Mouse (Mus musculus): Measurements from ENCODE around the gene Kctd11.

DNA sequence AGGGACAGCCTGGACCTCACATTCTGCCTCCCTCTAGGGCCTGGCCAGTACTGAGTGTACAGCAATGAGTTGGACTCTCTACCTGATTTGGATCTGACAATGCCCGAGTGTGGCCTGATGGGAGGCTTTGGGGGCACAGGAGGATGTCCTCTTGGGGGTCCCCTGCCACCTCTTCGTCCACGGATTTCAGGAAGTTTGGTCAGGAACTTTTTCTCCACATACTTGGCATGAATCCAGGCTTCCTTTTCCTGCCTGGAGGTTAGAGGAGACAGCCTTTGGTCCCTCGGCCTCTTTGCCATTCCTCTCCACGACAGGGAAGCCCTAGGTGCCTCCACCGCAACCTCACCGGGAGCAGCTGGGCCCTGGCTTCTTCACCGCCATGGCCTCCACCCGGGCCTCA, 3.0 kb upstream of the Kctd11 start:
- TF ChIP-seq MYC (IDR thresholded peaks at IDR 0.05; ENCODE audit: low read depth, low read length), result no peak
- no peak for TF ChIP-seq EP300 (IDR thresholded peaks at IDR 0.05; ENCODE audit: low read length)
- TF ChIP-seq POLR2A (IDR thresholded peaks at IDR 0.05; ENCODE audit: low read depth, low read length), result no peak
- no peak for TF ChIP-seq CTCF (conservative IDR thresholded peaks at IDR 0.05 in 1 of 2, IDR thresholded peaks at IDR 0.05 in 1 of 2; ENCODE audit: low read depth in 2 of 2, low read length in 2 of 2)
- no peak for TF ChIP-seq HCFC1 (IDR thresholded peaks at IDR 0.05; ENCODE audit: low read depth, low read length)
- TF ChIP-seq PAX5 (IDR thresholded peaks at IDR 0.05; ENCODE audit: low read length), result no peak
